Comparison of ENCODE assay signal across 7 mouse cellular contexts in the genomic region with DNA sequence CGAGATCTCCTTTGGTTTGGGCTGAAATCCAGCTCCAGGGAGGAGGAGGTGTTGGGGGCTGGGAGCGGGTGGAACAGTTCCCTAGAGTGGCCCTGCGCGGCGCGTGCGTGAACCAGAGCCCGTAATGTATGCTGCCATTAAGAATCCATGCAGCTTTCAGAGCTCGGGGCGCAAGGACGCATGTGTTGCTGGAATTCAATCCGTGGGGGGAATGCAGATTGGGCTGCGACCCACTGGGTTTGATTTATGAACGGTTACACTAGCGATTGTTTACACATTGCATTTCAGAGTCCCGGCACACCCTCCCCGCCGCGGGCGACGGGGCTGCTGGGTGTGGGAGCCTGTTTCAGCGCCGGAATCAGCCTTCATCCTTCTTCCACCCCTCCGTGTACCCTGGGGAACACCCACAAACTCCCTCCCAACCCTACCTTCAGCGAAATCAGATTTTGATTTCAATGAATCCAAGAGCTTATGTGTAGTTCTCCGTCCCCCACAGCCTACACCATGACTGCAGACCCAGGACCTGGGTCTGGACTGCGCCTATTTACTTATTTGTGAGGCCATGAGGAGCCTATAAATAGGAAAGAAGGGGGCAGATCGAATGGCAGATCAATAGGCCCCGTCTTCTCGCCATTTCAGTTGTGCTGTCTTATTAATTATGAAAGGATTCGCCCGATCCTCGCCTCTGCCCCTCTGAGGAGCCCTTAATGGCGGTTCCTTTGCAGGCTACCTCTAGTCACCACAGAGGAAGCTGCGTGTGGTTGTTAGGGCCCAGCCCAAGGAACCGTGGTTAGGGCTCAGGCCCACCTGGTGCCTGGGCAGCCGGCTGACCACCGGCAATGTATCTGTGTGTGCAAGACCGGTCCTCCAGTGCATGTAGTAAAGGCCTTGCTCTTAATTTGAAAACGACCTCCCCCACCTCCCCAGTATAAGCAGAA. TPM values are rescaled to one million over a fixed set of nuclear protein-coding genes. Genes with fewer than 3 reads are reported as not detected.
DNase-seq lines count a peak whose midpoint lies in the region; ATAC-seq and TF ChIP-seq lines count a peak whose summit lies in the region.

No protein-coding gene starts in this region.

- no peak overlapping the region for H3K4me3 ChIP-seq in thymus, adult 2 months (ENCODE audit: control insufficient read depth, insufficient read depth, low read length)
- H3K4me3 ChIP-seq in embryonic facial prominence, embryonic 12.5 days = peak overlapping the region; percentile 27
- peak overlapping the region; percentile 22 for H3K4me3 ChIP-seq in hindbrain, embryonic 14.5 days (replicated peaks; ENCODE audit: low read length)
- peak overlapping the region; percentile 27 for H3K4me3 ChIP-seq in limb, embryonic 12.5 days (replicated peaks)
- H3K4me3 ChIP-seq in neural tube, embryonic 14.5 days (ENCODE audit: low read depth, low read length) = no peak overlapping the region

- H3K4me2 ChIP-seq in embryonic facial prominence, embryonic 12.5 days (replicated peaks) = peak overlapping the region; percentile 42
- peak overlapping the region; percentile 48 for H3K4me2 ChIP-seq in hindbrain, embryonic 14.5 days (replicated peaks)
- H3K4me2 ChIP-seq in limb, embryonic 12.5 days = peak overlapping the region; percentile 53
- peak overlapping the region; percentile 40 for H3K4me2 ChIP-seq in neural tube, embryonic 14.5 days (ENCODE audit: low read depth, low read length)

- 0 out of 2 replicates have a peak, but pooled peaks cover 12% of the 10 kb centered on the region for H3K4me1 ChIP-seq in thymus, adult 2 months (replicated peaks; ENCODE audit: control insufficient read depth, insufficient read depth, low read length)
- peaks cover 22% of the 10 kb centered on the region for H3K4me1 ChIP-seq in embryonic facial prominence, embryonic 12.5 days
- H3K4me1 ChIP-seq in hindbrain, embryonic 14.5 days (replicated peaks; ENCODE audit: control insufficient read depth, insufficient read depth, low read length) = peaks cover 11% of the 10 kb centered on the region
- peaks cover 18% of the 10 kb centered on the region for H3K4me1 ChIP-seq in limb, embryonic 12.5 days (replicated peaks)
- peaks cover 14% of the 10 kb centered on the region for H3K4me1 ChIP-seq in neural tube, embryonic 14.5 days (ENCODE audit: control insufficient read depth, insufficient read depth, low read length)

- H3K36me3 ChIP-seq in thymus, adult 2 months (ENCODE audit: control insufficient read depth, insufficient read depth, low read length) = no peaks in the 10 kb centered on the region
- no peaks in the 10 kb centered on the region for H3K36me3 ChIP-seq in embryonic facial prominence, embryonic 12.5 days
- H3K36me3 ChIP-seq in hindbrain, embryonic 14.5 days (replicated peaks; ENCODE audit: control insufficient read depth, insufficient read depth) = no peaks in the 10 kb centered on the region
- H3K36me3 ChIP-seq in limb, embryonic 12.5 days = no peaks in the 10 kb centered on the region
- H3K36me3 ChIP-seq in neural tube, embryonic 14.5 days (ENCODE audit: control insufficient read depth, insufficient read depth, low read length) = no peaks in the 10 kb centered on the region

- WGBS in thymus, adult 2 months = 6% methylated on average over 40 of the region's 40 CpGs
- under 1% methylated on average over 40 of the region's 40 CpGs for WGBS in embryonic facial prominence, embryonic 12.5 days
- WGBS in hindbrain, embryonic 14.5 days = 1% methylated on average over 40 of the region's 40 CpGs
- WGBS in limb, embryonic 12.5 days = under 1% methylated on average over 40 of the region's 40 CpGs
- under 1% methylated on average over 40 of the region's 40 CpGs for WGBS in neural tube, embryonic 14.5 days

- H3K27me3 ChIP-seq in thymus, adult 2 months (ENCODE audit: control insufficient read depth, insufficient read depth, low read length) = peaks cover 45% of the 10 kb centered on the region
- H3K27me3 ChIP-seq in embryonic facial prominence, embryonic 12.5 days = peaks cover 86% of the 10 kb centered on the region
- H3K27me3 ChIP-seq in hindbrain, embryonic 14.5 days (ENCODE audit: control insufficient read depth, insufficient read depth, low read length) = peaks cover 64% of the 10 kb centered on the region
- H3K27me3 ChIP-seq in limb, embryonic 12.5 days = peaks cover 80% of the 10 kb centered on the region
- peaks cover 9% of the 10 kb centered on the region for H3K27me3 ChIP-seq in neural tube, embryonic 14.5 days (ENCODE audit: control insufficient read depth, insufficient read depth, low read length)

- no peak for TF ChIP-seq CTCF in thymus, adult 2 months (IDR thresholded peaks at IDR 0.05; ENCODE audit: borderline replicate concordance, control insufficient read depth, extremely low read depth, insufficient read depth, low read length, poor library complexity)

- ATAC-seq in embryonic facial prominence, embryonic 12.5 days (ENCODE audit: insufficient number of reproducible peaks, insufficient read depth, low FRiP score, low TSS enrichment) = no peak; the same call in 1 of the 2 replicates
- ATAC-seq in hindbrain, embryonic 14.5 days (ENCODE audit: low FRiP score) = peak; percentile 82
- peak; percentile 71; the same call in 1 of the 2 replicates for ATAC-seq in limb, embryonic 12.5 days (ENCODE audit: insufficient number of reproducible peaks, insufficient read depth, low FRiP score, low TSS enrichment, low read depth)
- ATAC-seq in neural tube, embryonic 14.5 days (ENCODE audit: low read depth) = peak; percentile 82
- no peak for ATAC-seq in erythroid progenitor cell, adult 5-6 weeks (replicated peaks; ENCODE audit: low FRiP score, poor library complexity, severe bottlenecking)

- TF ChIP-seq POLR2A in thymus, adult 2 months (IDR thresholded peaks at IDR 0.05; ENCODE audit: control insufficient read depth, extremely low read depth, insufficient read depth, low read length, poor library complexity) = no peak

- peak; percentile 29 for DNase-seq in thymus, postnatal 4 days
- DNase-seq in thymus, adult 2 months = no peak
- peak; percentile 79 for DNase-seq in hindbrain, embryonic 14.5 days (ENCODE audit: low spot score)

- no peak overlapping the region for H3K9ac ChIP-seq in embryonic facial prominence, embryonic 12.5 days
- H3K9ac ChIP-seq in hindbrain, embryonic 14.5 days = peak overlapping the region; percentile 47
- H3K9ac ChIP-seq in limb, embryonic 12.5 days (replicated peaks) = no peak overlapping the region
- H3K9ac ChIP-seq in neural tube, embryonic 14.5 days (replicated peaks; ENCODE audit: low read depth, low read length) = peak overlapping the region; percentile 35

- no peak overlapping the region for H3K27ac ChIP-seq in thymus, adult 2 months (ENCODE audit: control insufficient read depth, insufficient read depth, low read length)
- H3K27ac ChIP-seq in embryonic facial prominence, embryonic 12.5 days = no peak overlapping the region
- peak overlapping the region; percentile 96 for H3K27ac ChIP-seq in hindbrain, embryonic 14.5 days
- H3K27ac ChIP-seq in limb, embryonic 12.5 days = no peak overlapping the region
- peak overlapping the region; percentile 83 for H3K27ac ChIP-seq in neural tube, embryonic 14.5 days (ENCODE audit: low read depth, low read length)

- H3K9me3 ChIP-seq in embryonic facial prominence, embryonic 12.5 days = no peaks in the 10 kb centered on the region
- H3K9me3 ChIP-seq in hindbrain, embryonic 14.5 days (ENCODE audit: control insufficient read depth, low read length) = no peaks in the 10 kb centered on the region
- no peaks in the 10 kb centered on the region for H3K9me3 ChIP-seq in limb, embryonic 12.5 days
- H3K9me3 ChIP-seq in neural tube, embryonic 14.5 days (ENCODE audit: control insufficient read depth, low read length) = no peaks in the 10 kb centered on the region

RNA-seq across cellular contexts. Expression of a gene that starts 10.1 kb away (rescaled TPM):
- 1.1 and 1.9 TPM in 2 replicates for polyA plus RNA-seq in thymus, adult 2 months (2012; rRNA removed)
- 5.2 and 7.1 TPM in 2 replicates for polyA plus RNA-seq in embryonic facial prominence, embryonic 12.5 days (2016; fragmentation: Nextera tagmentation; extraction: Ambion mirVana)
- 64.6 and 83.7 TPM in 2 replicates for polyA plus RNA-seq in hindbrain, embryonic 14.5 days (2014; fragmentation: Nextera tagmentation; extraction: Ambion mirVana)
- 2.9 and 3.4 TPM in 2 replicates for polyA plus RNA-seq in limb, embryonic 12.5 days (2016; fragmentation: Nextera tagmentation; extraction: Ambion mirVana)
- polyA plus RNA-seq in neural tube, embryonic 14.5 days (2014; fragmentation: Nextera tagmentation; extraction: Ambion mirVana) = 60.9 and 69.7 TPM in 2 replicates
- total RNA-seq in erythroid progenitor cell, adult 5-6 weeks (2015; ENCODE audit: low replicate concordance) = not detected in 2 replicates
- total RNA-seq in erythroid progenitor cell, adult 5-6 weeks (2017; ENCODE audit: low replicate concordance) = not detected in 2 replicates

Comparison
In these comparisons a context has a peak if more than half of its experiments do, and no peak if none do; other contexts are left out.
1. H3K27ac ChIP-seq: peak in hindbrain, embryonic 14.5 days (single experiment) and neural tube, embryonic 14.5 days (single experiment); none in thymus, adult 2 months (single experiment), embryonic facial prominence, embryonic 12.5 days (single experiment) and limb, embryonic 12.5 days (single experiment).
2. H3K4me3 ChIP-seq: peak in embryonic facial prominence, embryonic 12.5 days (single experiment), hindbrain, embryonic 14.5 days (single experiment) and limb, embryonic 12.5 days (single experiment); none in thymus, adult 2 months (single experiment) and neural tube, embryonic 14.5 days (single experiment).
3. ATAC-seq: peak in hindbrain, embryonic 14.5 days (single experiment), limb, embryonic 12.5 days (single experiment) and neural tube, embryonic 14.5 days (single experiment); none in embryonic facial prominence, embryonic 12.5 days (single experiment) and erythroid progenitor cell, adult 5-6 weeks (single experiment).
4. H3K9ac ChIP-seq: peak in hindbrain, embryonic 14.5 days (single experiment) and neural tube, embryonic 14.5 days (single experiment); none in embryonic facial prominence, embryonic 12.5 days (single experiment) and limb, embryonic 12.5 days (single experiment).
5. Peak in every context shown above with its lines, with median percentiles within 50 percentile points of each other: H3K4me2 ChIP-seq.